Mouse (Mus musculus) thymus, adult 2 months (tissue): Measurements from ENCODE around the gene Tango6.

ENCODE experiments used
- CTCF ChIP-seq: fragments of 200-500 bp; IDR thresholded peaks from 2 replicates; pipeline ENCODE4 v1.5.1; 2012; ENCODE audit warnings: mild to moderate bottlenecking, control low read depth, low read length, moderate library complexity, borderline replicate concordance; ENCODE audit not compliant: control insufficient read depth, poor library complexity, insufficient read depth; ENCODE audit errors: extremely low read depth
- POLR2A ChIP-seq: fragments of 200-500 bp; IDR thresholded peaks from 2 replicates; pipeline ENCODE4 v1.6.1; 2012; ENCODE audit warnings: mild to moderate bottlenecking, low read length, control low read depth, moderate library complexity; ENCODE audit not compliant: control insufficient read depth, poor library complexity, insufficient read depth; ENCODE audit errors: extremely low read depth

GRCm38 (mm10) chr8:106710002-106710401, 27.1 kb downstream of the Tango6 start:
- TF ChIP-seq CTCF = no peak
- no peak for TF ChIP-seq POLR2A
